Mouse (Mus musculus) brain, adult 2 months (tissue): ENCODE measurements around the gene Actr8.
A peak's percentile ranks its signal among the peaks of the same experiment; 100 is the strongest.

Source experiments
- DNase-seq: peaks from one replicate; pipeline ENCODE4 v3.0.0; 2011; ENCODE audit warnings: low read depth, low spot score

The Actr8 gene

GRCm38 (mm10) chr14:30039413-30039812, 61.3 kb downstream of the Actr8 start:
- DNase-seq = no peak

GRCm38 (mm10) chr14:30041836-30042235, 63.7 kb downstream of the Actr8 start:
- DNase-seq = no peak

GRCm38 (mm10) chr14:30043356-30043940, 65.3 kb downstream of the Actr8 start:
- no peak for DNase-seq

GRCm38 (mm10) chr14:30045239-30045638, 67.1 kb downstream of the Actr8 start:
- DNase-seq = peak; percentile 25

GRCm38 (mm10) chr14:30045704-30046220, 67.6 kb downstream of the Actr8 start:
- DNase-seq = no peak

GRCm38 (mm10) chr14:30046976-30047375, 68.8 kb downstream of the Actr8 start:
- no peak for DNase-seq

GRCm38 (mm10) chr14:30048049-30048448, 69.9 kb downstream of the Actr8 start:
- no peak for DNase-seq

- DNase-seq = no peak
These were observed 72.1 kb downstream of the Actr8 start for GRCm38 (mm10) chr14:30050280-30050679.

GRCm38 (mm10) chr14:30054922-30055321, 76.8 kb downstream of the Actr8 start:
- no peak for DNase-seq
